Mouse (Mus musculus) CD4-positive naive resting alpha-beta T cell, adult 57 days (primary cell): ENCODE measurements around the gene Anks6. TPM values are rescaled to one million over a fixed set of nuclear protein-coding genes. Genes with fewer than 3 reads are reported as not detected.

Experiments
- total RNA-seq: library from RNA; stranded (reverse); gene quantifications from one replicate; pipeline ENCODE4 v1.2.4, GENCODE M21; 2023

Anks6 gene
- 0.27 TPM for total RNA-seq

GRCm38 (mm10) chr4:47056791-47057509, at the start of gene Anks6:
Gene Anks6, minus strand, starts transcription at chr4:47057427.

DNA sequence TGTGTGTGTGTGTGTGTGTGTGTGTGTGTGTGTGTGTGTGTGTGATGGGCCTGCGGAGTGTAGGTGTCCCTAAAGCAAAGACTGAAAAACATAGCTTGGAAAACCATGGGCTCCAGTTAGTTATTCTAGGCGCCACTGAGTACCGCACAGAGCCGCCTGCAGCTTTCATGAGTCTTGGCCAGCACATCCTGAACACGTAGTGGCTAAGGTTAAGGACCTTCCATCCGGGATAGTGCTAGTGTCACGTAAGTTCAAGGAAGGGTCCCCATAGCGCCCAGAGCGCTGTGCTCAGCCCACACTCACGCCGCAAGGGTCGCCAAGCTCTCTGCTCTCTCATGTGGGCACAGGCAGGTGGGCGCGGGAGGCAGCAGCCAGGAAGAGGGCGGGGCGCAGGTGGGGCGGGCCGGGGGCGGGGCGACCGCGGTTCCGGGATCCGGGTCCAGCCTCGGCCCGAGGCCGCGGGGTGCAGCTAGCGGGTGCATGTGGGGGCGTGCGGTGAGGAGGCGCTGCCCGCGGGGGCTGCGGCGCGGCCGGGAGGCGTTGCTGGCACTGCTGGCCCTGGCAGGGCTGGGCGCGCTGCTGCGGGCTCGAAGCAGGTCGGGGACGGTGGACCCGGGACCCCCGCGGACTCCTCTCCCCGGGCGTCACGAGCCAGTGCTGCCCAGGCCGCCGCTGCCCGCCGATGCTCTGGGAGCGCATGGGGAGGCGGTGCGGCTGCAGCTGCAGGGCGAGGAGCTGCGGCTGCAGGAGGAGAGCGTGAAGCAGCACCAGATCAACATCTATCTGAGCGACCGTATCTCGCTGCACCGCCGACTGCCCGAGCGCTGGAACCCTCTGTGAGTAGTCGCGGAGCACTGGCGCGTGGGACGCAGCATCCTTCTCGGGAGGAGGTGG, 34.5 kb upstream of the Anks6 start, which contains the start of gene Galnt12:
Gene Galnt12 (plus strand): TSS at position 417 of the 894 bp plus-strand sequence.

DNA sequence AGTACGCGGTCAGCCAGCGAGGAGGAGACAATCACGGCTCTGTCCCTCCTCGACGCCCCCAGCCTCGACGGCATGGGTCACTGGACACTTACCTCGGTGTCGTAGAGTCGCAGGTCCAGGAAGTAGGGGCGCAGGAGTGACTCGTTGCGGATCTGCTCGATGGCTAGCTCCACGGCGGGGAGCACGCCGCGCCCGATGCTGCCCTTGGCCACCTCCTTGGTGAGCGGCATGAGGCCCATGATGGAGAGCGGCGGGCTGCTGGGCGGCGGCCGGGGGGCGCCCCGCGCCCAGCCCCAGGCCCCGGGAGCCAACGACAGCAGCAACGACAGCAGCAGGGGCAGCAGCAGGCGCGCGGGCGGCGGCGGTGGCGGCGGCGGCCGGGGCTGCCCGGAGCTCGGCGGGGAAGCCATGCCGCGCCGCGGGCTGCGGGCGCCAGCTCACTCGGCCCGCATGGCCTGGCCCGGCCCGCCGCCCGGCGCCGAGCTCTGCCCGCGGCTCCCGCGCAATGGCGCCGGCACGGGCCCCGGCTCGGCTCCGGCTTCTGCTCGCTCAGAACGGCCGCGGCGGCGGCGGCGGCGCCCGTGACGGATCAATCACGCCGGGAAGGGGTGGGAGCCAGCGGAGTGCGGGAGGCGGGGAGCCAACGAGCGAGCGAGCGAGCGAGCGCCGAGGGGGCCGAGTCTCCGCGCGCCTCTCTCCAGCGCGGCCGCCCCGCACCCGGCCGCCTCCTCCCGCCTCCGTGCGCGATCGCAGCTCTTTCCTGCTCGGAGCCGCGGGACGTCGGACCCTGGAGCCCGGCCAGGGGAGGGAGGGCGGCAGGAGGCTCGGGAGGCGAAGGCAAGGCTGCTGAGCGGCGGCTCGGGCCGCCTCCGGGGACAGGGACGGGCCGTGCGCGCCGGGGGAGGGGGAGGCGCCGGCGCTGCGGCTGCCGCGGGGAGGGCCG, 65.9 kb downstream of the Anks6 start, which contains the start of gene Gabbr2:
Gene Gabbr2 (minus strand): TSS at position 858 of the 943 bp plus-strand sequence.

Other genes starting within 250 kb of the Anks6 start
- gene Gabbr2, start 65.6 kb downstream of the Anks6 start, total RNA-seq: not detected
- 17.5 TPM for gene Galnt12, start 34.5 kb upstream of the Anks6 start, total RNA-seq
- gene Col15a1, start 150.7 kb upstream of the Anks6 start, total RNA-seq: not detected